Mouse (Mus musculus): ENCODE measurements at regions not wholly inside any gene's neighbourhood (a gene's known extent, or its start where the extent isn't known, plus 50 kb on each side); places are given as distances from the start of the nearest gene placed in this dataset.

DNA sequence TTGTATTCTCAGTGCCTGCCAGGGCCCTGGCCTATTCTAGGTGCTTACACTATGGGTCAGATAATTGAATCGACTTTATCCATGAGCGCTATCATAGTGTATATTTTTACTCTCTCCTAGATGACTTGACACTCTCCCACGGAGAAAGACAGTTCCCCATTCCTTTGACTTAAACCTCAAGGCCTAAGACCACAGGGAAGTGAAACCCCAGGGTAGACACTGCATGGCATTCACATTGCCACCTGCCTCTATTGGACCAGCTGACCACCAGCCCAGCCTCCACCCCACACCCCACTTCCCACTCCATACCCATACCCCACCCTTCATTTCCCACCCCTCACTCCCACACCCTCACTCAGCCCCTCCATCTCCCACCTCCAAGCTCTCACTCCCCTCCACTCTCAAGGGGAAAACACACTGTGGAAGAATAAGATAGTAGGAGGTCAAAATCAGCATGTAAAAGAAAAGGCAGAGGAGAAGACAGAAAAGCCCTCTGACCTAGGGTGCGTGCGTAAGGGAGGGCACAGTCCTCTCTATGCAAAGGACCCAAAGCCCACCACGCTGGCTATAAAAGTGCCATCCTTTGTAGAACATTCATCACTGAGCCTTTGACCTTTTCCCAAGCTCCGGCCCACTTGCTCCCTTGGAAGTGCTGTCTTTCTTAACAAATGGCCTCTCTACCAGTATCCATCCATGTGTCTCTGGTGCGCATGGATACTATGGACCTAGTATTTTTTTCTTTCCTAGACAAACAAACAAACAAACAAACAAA is 257.4 kb upstream of the Hs6st1 start:
- Histone ChIP-seq H3K9ac (ENCODE audit: insufficient read depth, low read depth, low read length, poor library complexity, severe bottlenecking) (no peak overlapping the region), H3K4me1 (ENCODE audit: control insufficient read depth in 2 of 2, insufficient read depth in 2 of 2, low read length in 2 of 2, poor library complexity in 1 of 2) (peaks cover 2 to 14% of the 10 kb centered on the region in 2 experiments; a peak in 2 of 4 replicates), H3K9me3 (ENCODE audit: control insufficient read depth, insufficient read depth, low read depth, low read length) (no peaks in the 10 kb centered on the region), H3K27ac (ENCODE audit: insufficient read depth, low read depth, low read length, poor library complexity, severe bottlenecking) (no peak overlapping the region), H3K36me3 (ENCODE audit: control insufficient read depth, insufficient read depth, low read length, poor library complexity, severe bottlenecking) (no peaks in the 10 kb centered on the region), H3K4me3 (ENCODE audit: insufficient read depth in 1 of 2, low read depth in 1 of 2, low read length in 2 of 2, poor library complexity in 1 of 2, severe bottlenecking in 1 of 2) (no peak overlapping the region)
- TF ChIP-seq ZC3H11A (IDR thresholded peaks at IDR 0.05; ENCODE audit: borderline replicate concordance, low read depth, low read length) (no peak), CHD2 (IDR thresholded peaks at IDR 0.05; ENCODE audit: low read depth, low read length) (no peak), MAFK (IDR thresholded peaks at IDR 0.05; ENCODE audit: insufficient read depth, low read depth, low read length) (no peak), ZNF384 (IDR thresholded peaks at IDR 0.05; ENCODE audit: low read depth, low read length) (no peak), HCFC1 (IDR thresholded peaks at IDR 0.05; ENCODE audit: borderline replicate concordance, insufficient read depth, low read length) (no peak)
- no peak for DNase-seq (ENCODE audit: low read depth, low spot score)
- in situ Hi-C loops (cut with MboI; ENCODE audit: low sequenced_read_pairs in 2 of 2, unreplicated experiment in 2 of 2) = no loop called here

DNA sequence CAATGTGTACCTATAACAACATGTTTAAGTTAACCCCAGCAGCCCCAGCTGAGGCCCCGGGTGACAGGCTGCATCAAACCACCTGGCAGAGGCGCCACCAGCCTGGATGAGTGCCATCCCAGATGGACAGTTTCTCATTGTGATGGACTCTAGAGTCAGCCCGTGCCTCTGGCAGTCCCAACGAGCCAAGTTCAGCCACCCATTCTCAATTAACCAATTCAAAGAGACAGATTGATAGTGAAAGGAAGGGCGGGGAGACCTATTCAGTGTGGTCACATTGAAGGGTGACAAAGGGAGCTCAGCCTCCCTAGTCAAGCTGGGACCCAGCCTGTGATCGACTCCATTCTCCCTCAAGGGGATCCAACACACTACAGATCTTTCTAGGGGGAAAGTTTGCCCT is 256.8 kb upstream of the Hs6st1 start:
- Histone ChIP-seq H3K36me3 (ENCODE audit: control insufficient read depth, insufficient read depth, low read length, poor library complexity, severe bottlenecking) (no peaks in the 10 kb centered on the region), H3K4me1 (ENCODE audit: control insufficient read depth in 2 of 2, insufficient read depth in 2 of 2, low read length in 2 of 2, poor library complexity in 1 of 2) (peaks cover 2 to 16% of the 10 kb centered on the region in 2 experiments; a peak in 2 of 4 replicates), H3K9me3 (ENCODE audit: control insufficient read depth, insufficient read depth, low read depth, low read length) (no peaks in the 10 kb centered on the region), H3K9ac (ENCODE audit: insufficient read depth, low read depth, low read length, poor library complexity, severe bottlenecking) (no peak overlapping the region), H3K4me3 (ENCODE audit: insufficient read depth in 1 of 2, low read depth in 1 of 2, low read length in 2 of 2, poor library complexity in 1 of 2, severe bottlenecking in 1 of 2) (no peak overlapping the region), H3K27ac (ENCODE audit: insufficient read depth, low read depth, low read length, poor library complexity, severe bottlenecking) (no peak overlapping the region)
- no peak for DNase-seq (ENCODE audit: low read depth, low spot score)
- no peak for TF ChIP-seq ZNF384 (IDR thresholded peaks at IDR 0.05; ENCODE audit: low read depth, low read length)
- TF ChIP-seq HCFC1 (IDR thresholded peaks at IDR 0.05; ENCODE audit: borderline replicate concordance, insufficient read depth, low read length) = no peak
- TF ChIP-seq MAFK (IDR thresholded peaks at IDR 0.05; ENCODE audit: insufficient read depth, low read depth, low read length) = no peak
- no peak for TF ChIP-seq CHD2 (IDR thresholded peaks at IDR 0.05; ENCODE audit: low read depth, low read length)
- TF ChIP-seq ZC3H11A (IDR thresholded peaks at IDR 0.05; ENCODE audit: borderline replicate concordance, low read depth, low read length) = no peak
- in situ Hi-C loops (cut with MboI; ENCODE audit: low sequenced_read_pairs in 2 of 2, unreplicated experiment in 2 of 2) = no loop called here

DNA sequence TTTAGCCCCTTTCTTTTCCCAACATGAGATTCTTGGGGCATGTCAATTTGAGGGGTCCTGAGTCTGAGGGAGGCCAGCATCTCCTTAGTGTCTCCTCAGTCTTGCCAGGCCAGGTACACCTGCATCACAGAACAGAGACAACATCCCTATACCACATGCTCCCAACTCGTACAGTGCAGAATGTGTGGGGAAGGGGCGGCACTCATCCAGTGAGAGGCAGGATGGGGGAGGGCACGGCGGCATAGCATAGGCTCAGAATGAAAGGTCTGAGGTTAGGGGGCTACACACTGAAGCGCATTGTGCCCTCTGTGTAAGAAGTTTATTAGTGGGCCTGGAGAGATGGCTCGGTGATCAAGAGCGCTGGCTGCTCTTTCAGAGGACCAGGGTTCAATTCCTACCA is 256.4 kb upstream of the Hs6st1 start:
- no peaks in the 10 kb centered on the region for H3K36me3 ChIP-seq (ENCODE audit: control insufficient read depth, insufficient read depth, low read length, poor library complexity, severe bottlenecking)
- H3K9ac ChIP-seq (ENCODE audit: insufficient read depth, low read depth, low read length, poor library complexity, severe bottlenecking) = no peak overlapping the region
- H3K4me3 ChIP-seq (ENCODE audit: insufficient read depth in 1 of 2, low read depth in 1 of 2, low read length in 2 of 2, poor library complexity in 1 of 2, severe bottlenecking in 1 of 2) = no peak overlapping the region
- TF ChIP-seq CHD2 (IDR thresholded peaks at IDR 0.05; ENCODE audit: low read depth, low read length) = no peak
- no peak for TF ChIP-seq MAFK (IDR thresholded peaks at IDR 0.05; ENCODE audit: insufficient read depth, low read depth, low read length)
- no peak for TF ChIP-seq ZC3H11A (IDR thresholded peaks at IDR 0.05; ENCODE audit: borderline replicate concordance, low read depth, low read length)
- no peak for TF ChIP-seq ZNF384 (IDR thresholded peaks at IDR 0.05; ENCODE audit: low read depth, low read length)
- no peak for TF ChIP-seq HCFC1 (IDR thresholded peaks at IDR 0.05; ENCODE audit: borderline replicate concordance, insufficient read depth, low read length)
- in situ Hi-C loops (cut with MboI; ENCODE audit: low sequenced_read_pairs in 2 of 2, unreplicated experiment in 2 of 2) = no loop called here
- H3K9me3 ChIP-seq (ENCODE audit: control insufficient read depth, insufficient read depth, low read depth, low read length) = no peaks in the 10 kb centered on the region
- H3K27ac ChIP-seq (ENCODE audit: insufficient read depth, low read depth, low read length, poor library complexity, severe bottlenecking) = no peak overlapping the region
- H3K4me1 ChIP-seq (ENCODE audit: control insufficient read depth in 2 of 2, insufficient read depth in 2 of 2, low read length in 2 of 2, poor library complexity in 1 of 2) = peaks cover 2 to 16% of the 10 kb centered on the region in 2 experiments; a peak in 2 of 4 replicates
- DNase-seq (ENCODE audit: low read depth, low spot score) = no peak

DNA sequence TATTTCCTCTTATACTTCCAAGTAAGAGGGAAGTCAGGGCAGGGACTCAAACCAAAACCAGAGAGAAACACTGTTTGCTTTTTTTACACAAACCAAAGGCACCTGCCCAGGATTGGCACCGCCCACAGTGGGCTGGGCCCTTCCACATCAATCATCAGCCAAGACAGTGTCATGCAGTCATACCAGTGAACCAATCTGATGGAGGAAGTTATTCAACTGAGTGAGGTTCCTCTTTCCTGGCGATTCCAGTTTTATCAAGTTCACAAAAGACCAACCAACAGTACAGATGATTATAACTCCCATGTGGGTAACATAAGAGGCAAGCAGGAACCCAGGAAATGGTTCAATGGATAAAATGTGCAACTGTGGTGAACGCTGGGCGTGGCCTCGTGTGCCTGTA is 254.6 kb upstream of the Hs6st1 start:
- Histone ChIP-seq H3K27ac (ENCODE audit: insufficient read depth, low read depth, low read length, poor library complexity, severe bottlenecking) (no peak overlapping the region), H3K9ac (ENCODE audit: insufficient read depth, low read depth, low read length, poor library complexity, severe bottlenecking) (no peak overlapping the region), H3K4me1 (ENCODE audit: control insufficient read depth in 2 of 2, insufficient read depth in 2 of 2, low read length in 2 of 2, poor library complexity in 1 of 2) (peaks cover 2 to 16% of the 10 kb centered on the region in 2 experiments; a peak in 2 of 4 replicates), H3K36me3 (ENCODE audit: control insufficient read depth, insufficient read depth, low read length, poor library complexity, severe bottlenecking) (no peaks in the 10 kb centered on the region), H3K4me3 (ENCODE audit: insufficient read depth in 1 of 2, low read depth in 1 of 2, low read length in 2 of 2, poor library complexity in 1 of 2, severe bottlenecking in 1 of 2) (no peak overlapping the region), H3K9me3 (ENCODE audit: control insufficient read depth, insufficient read depth, low read depth, low read length) (no peaks in the 10 kb centered on the region)
- in situ Hi-C loops (cut with MboI; ENCODE audit: low sequenced_read_pairs in 2 of 2, unreplicated experiment in 2 of 2) = no loop called here
- no peak for TF ChIP-seq ZNF384 (IDR thresholded peaks at IDR 0.05; ENCODE audit: low read depth, low read length)
- no peak for TF ChIP-seq MAFK (IDR thresholded peaks at IDR 0.05; ENCODE audit: insufficient read depth, low read depth, low read length)
- no peak for DNase-seq (ENCODE audit: low read depth, low spot score)
